Mouse (Mus musculus) lung, postnatal 0 days (tissue): ENCODE results near the gene Gm4969.

Experiments used
- CTCF ChIP-seq: IDR thresholded peaks from 2 replicates; pipeline ENCODE4 v1.5.1; 2016; ENCODE audit warnings: antibody characterized with exemption, mild to moderate bottlenecking
- EP300 ChIP-seq: IDR thresholded peaks from 2 replicates; pipeline ENCODE4 v1.6.1; 2016; ENCODE audit warnings: antibody characterized with exemption, mild to moderate bottlenecking, control low read depth

- TF ChIP-seq CTCF: no peak
- TF ChIP-seq EP300: no peak
Measured at GRCm38 (mm10) chr7:19076586-19076991, 41.6 kb downstream of the Gm4969 start.
